Mouse (Mus musculus) adrenal gland, postnatal 14 days (tissue): ENCODE data around the gene Atpaf2. TPM values are rescaled to one million over a fixed set of nuclear protein-coding genes. Genes with fewer than 3 reads are reported as not detected.

Experiments used
- total RNA-seq: library from RNA; stranded (reverse); gene quantifications from 2 replicates; pipeline ENCODE4 v1.2.3, GENCODE M21; 2021

Gene Atpaf2
- total RNA-seq, 1 experiment from 2014 or later, result 111 TPM

Other genes starting within 250 kb of the Atpaf2 start
- 102 and 130 TPM in 2 replicates for gene Srebf1, start 195.9 kb downstream of the Atpaf2 start, total RNA-seq
- gene Tom1l2, start 65.6 kb downstream of the Atpaf2 start, total RNA-seq, result 55.9 and 65.0 TPM in 2 replicates
- gene Drc3, start 65.1 kb downstream of the Atpaf2 start, total RNA-seq, result 1.6 TPM in 2 replicates
- gene Gid4, start 1.3 kb downstream of the Atpaf2 start, total RNA-seq, result 53.9 and 56.5 TPM in 2 replicates
- gene Drg2, start 36.1 kb upstream of the Atpaf2 start, total RNA-seq, result 57.3 and 66.8 TPM in 2 replicates
- 0.30 and 0.70 TPM in 2 replicates for gene Myo15, start 50.9 kb upstream of the Atpaf2 start, total RNA-seq
- 79.2 and 81.5 TPM in 2 replicates for gene Alkbh5, start 117.9 kb upstream of the Atpaf2 start, total RNA-seq